Mouse (Mus musculus) cerebellum, adult 11-12 months (tissue): ENCODE measurements around the gene Tmbim4.
A peak's percentile ranks its signal among the peaks of the same experiment; 100 is the strongest.
"Not testable (repeated sequence)": the region's sequence is repeated elsewhere in the genome, so short reads cannot be mapped to it uniquely, and the experiment has no call there.

Experiments
- DNase-seq: peaks from one replicate; pipeline ENCODE4 v3.0.0; 2022

The Tmbim4 gene

GRCm38 (mm10) chr10:120197061-120197835 is 4.1 kb upstream of the Tmbim4 start:
- DNase-seq, result no peak

GRCm38 (mm10) chr10:120201961-120202402 is 592 bp downstream of the Tmbim4 start, which contains the start of gene Irak3:
Irak3 (minus strand) TSS chr10:120202130.
- DNase-seq, result peak; percentile 28

DNA sequence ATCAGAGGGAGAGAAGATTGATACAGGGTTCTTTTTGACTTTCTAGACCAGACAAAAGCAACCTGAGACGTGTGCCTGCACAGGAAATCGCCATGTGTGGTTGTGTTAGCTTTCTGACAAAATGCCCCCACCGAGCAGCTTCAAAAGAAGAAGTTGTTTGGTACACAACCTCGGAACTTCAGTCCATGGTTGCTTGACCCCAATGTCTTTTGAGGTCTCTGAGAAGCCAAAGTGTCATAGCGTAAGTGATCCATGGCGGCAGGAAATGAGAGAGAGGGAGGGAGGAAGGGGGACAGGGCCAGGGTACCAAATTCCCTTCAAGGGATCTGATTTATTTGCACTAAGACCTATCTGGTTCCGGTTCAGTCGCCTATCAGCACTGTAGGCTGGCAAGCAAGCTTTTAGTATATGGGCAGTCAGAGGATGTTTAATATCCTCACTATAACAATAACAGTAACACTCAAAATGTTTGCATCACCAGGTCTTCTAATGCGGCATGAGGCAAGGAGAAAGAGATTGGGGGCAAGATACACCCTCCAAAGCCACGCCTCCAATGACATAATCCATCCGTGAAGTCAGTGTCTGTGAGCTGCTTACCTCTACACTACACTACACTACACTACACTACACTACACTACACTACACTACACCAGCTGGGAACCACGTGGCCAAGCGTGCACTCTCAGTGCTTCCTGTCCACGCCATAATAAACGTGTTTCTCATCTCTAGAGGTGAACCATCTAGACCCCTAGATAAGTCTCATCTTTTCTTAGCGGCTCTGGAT is 1.3 kb downstream of the Tmbim4 start:
- no peak for DNase-seq

- DNase-seq, result no peak
Measured at GRCm38 (mm10) chr10:120204591-120205210, 3.3 kb downstream of the Tmbim4 start.

GRCm38 (mm10) chr10:120208015-120208414 is 6.6 kb downstream of the Tmbim4 start:
- DNase-seq, result no peak

DNA sequence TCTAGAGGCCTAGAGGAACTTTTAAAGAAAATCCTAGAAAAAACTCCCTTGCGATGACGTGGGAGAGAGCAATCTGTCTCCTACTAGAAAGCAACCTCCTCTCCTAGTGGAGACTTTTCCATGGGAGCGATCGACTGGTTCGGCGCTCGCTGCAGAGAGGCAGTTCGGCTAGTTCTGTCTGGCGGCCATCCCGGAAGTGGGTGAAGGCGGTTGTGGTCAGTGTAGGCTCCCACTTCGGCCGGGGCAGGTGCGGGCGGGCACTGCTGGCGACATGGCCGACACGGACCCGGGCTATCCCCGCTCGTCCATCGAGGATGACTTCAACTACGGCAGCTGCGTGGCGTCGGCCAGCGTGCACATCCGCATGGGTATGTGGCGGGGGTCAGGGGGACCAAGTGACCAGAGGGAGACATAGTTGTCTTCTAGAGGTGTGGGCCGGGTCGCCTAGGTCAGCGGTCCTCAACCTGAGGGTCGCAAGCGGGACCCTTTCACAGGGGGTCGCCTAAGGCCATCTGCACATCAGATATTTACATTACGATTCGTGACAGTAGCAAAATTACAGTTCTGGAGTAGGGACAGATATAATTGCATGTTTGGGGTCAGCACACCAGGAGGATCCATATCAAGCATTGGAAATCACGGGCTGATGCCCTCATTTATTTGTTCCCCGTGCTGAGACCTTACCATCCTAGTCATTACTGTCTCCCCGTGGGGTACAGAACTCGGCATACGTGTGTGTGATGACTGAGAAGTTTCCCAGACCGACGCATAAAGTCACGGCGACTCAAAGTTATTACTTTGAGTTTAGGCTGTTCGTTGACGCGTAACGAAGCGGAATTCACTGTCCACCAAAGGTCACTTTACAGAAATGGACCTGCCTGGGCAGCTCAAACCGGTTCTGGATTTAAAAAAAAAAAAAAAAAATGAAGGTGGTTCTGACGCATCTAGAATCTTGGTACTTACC is 7.5 kb downstream of the Tmbim4 start:
- peak; percentile 83 for DNase-seq

- DNase-seq, result no peak
Measured at GRCm38 (mm10) chr10:120209539-120209925, 8.1 kb downstream of the Tmbim4 start.

GRCm38 (mm10) chr10:120210096-120210495 is 8.7 kb downstream of the Tmbim4 start:
- DNase-seq, result no peak

DNA sequence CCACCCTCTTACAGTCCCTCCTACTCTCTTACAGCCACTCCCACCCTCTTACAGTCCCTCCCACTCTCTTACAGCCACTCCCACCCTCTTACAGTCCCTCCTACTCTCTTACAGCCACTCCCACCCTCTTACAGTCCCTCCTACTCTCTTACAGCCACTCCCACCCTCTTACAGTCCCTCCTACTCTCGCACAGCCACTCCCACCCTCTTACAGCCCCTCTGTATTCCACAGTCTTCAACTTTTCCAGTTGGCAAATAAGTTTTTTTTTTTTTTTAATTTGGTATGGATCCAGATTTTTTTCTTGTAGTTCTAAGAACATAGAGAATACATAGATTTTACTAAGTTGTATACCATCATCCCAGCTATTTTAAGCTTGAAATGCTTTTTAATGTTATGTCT is 15.7 kb downstream of the Tmbim4 start:
- DNase-seq, result not testable (repeated sequence)

DNA sequence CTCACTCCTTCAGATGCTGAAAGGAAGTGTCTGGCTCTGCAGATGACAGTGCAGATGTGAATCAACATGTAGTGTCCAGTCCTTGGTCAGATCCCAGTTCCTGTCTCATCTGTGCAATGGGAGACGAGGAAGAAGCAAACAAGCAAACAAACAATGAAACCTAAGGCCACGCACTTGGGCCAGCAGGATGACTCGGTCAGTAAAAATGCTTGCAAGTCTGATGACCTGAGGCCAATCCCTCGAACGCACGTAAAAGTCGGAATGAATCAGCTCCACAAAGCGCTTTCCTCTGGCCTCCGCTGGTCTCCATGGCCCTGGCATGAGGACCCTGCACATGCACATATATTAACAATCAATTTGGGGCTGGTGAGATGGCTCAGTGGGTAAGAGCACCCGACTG is 17.6 kb downstream of the Tmbim4 start:
- DNase-seq, result no peak

- no peak for DNase-seq
Measured at GRCm38 (mm10) chr10:120219578-120220359, 18.4 kb downstream of the Tmbim4 start.

DNA sequence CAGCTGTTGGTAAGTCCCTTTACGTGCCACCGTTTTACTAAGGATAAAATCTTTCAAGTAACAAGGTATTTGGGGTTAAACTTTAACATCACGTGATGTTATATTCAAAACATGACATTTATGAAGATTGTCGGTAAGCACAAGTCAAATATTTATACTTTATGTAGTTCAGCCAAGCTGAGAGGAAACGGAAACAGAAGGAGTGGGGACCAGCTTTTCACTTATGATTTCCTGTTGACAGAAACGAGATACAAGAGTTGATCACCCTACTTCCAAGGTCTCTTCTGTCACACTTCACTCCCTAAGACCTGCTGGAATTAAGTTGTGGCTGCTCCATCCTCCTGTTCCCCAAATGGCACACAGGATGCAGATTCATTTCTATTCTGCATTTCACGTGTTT is 19.4 kb downstream of the Tmbim4 start:
- DNase-seq, result no peak

GRCm38 (mm10) chr10:120226871-120227661 is 25.7 kb downstream of the Tmbim4 start, which contains the start of gene Llph:
Llph (plus strand) TSS chr10:120227070.
- peak; percentile 80 for DNase-seq

DNA sequence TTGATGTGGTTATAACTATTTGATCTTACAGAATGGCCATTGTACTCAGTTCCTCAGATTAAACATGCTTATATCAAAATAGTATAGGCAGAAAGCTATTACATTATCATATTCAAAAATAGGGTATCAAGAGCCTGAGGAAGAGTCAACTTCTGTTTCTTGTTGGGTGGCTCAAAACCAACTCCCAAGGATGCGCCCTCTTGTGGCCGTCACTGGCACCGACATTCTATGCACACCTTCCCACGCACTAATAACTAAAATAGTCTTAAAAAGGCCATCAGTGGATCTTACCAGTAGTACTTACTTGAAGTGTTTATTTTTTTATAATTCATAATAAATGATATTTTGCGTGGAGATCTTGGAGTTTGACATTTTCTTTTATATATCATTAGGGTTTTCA is 30.3 kb downstream of the Tmbim4 start:
- DNase-seq, result no peak

- DNase-seq, result no peak
Measured at GRCm38 (mm10) chr10:120233655-120234367, 32.4 kb downstream of the Tmbim4 start.

GRCm38 (mm10) chr10:120236855-120237254 is 35.5 kb downstream of the Tmbim4 start:
- DNase-seq, result no peak

GRCm38 (mm10) chr10:120238241-120238640 is 36.9 kb downstream of the Tmbim4 start:
- DNase-seq, result no peak

GRCm38 (mm10) chr10:120239476-120239875 is 38.1 kb downstream of the Tmbim4 start:
- no peak for DNase-seq

DNA sequence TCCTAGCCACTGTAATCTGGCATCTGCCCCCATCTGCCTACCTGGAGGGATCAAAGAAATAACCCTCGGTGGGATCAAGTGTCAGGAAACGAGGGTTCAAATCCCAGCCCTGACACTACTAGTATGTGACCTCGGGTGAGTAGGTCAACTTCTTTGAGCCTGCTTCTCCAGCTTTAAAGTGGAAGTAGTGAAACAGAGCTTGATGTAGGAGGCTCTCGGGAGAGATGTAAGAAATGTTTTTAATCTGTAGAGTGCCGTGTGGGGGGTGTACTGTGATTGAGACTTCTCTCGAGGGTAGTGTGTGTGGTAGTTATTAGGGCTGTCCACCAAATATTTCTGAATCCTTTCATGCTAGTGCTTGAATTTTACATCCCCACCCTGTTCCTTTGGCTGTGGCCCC is 41.0 kb downstream of the Tmbim4 start:
- DNase-seq, result no peak

DNA sequence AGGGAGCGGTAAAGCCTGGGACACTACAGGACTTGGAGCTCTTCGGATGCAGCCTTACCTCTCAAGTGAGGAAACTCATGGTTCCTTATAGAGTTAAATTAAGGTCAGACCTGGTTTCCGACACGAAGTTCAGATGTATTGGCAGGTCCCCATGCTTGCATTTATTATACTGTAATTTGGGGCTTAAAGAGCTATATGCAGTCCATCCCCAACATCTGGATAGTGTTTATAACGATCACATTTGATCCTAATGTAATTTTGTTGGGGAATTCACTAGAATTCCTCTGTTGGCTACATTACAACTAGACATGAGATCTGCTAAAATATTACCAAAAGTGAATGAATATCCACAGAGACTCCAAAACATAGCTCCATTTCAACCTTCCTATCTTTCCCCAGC is 44.3 kb downstream of the Tmbim4 start:
- no peak for DNase-seq
